Mouse (Mus musculus) kidney, adult 2 months (tissue): ENCODE measurements around the gene Ptpn21.

Experiments
- CTCF ChIP-seq: fragments of 200-500 bp; conservative IDR thresholded peaks from 2 replicates; pipeline ENCODE4 v1.5.1; 2011; ENCODE audit warnings: low read depth, mild to moderate bottlenecking, control low read depth, low read length, moderate library complexity, mixed read lengths; ENCODE audit not compliant: insufficient read depth, insufficient read length
- POLR2A ChIP-seq: fragments of 200-500 bp; IDR thresholded peaks from one replicate; pipeline ENCODE4 v1.6.1; 2011; ENCODE audit warnings: low read depth, low read length, control low read depth

- no peak for TF ChIP-seq POLR2A
- no peak for TF ChIP-seq CTCF
These were observed 16.2 kb downstream of the Ptpn21 start for GRCm38 (mm10) chr12:98721030-98721429.
